Mouse (Mus musculus): Measurements from ENCODE around the gene Gm11563. TPM values are rescaled to one million over a fixed set of nuclear protein-coding genes. Genes with fewer than 3 reads are reported as not detected.
"Not testable (repeated sequence)": the region's sequence is repeated elsewhere in the genome, so short reads cannot be mapped to it uniquely, and the experiment has no call there.

The Gm11563 gene
- total RNA-seq (2022), result not detected

DNA sequence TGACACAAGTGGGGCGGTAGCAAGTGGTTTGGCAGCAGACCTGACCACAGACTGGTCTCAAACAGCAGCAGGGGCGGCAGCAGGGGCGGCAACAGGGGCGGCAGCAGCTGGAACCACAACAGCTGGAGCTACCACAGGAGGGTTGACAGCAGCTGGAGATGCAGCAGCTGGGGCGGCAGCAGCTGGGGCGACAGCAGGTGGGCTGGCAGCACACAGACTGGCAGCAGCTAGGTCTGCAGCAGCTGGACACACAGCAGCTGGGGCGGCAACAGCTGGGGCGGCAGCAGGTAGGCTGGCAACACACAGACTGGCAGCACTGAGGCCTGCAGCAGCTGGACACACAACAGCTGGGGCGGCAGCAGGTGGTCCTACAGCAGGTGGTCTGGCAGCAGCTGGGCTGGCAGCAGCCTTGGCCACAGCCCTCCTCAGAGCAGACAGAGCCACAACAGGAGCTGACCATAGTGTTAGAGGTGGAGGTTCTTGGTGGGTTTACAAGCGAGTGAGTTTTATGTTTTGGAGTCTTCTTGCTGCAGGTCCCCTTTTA, at the start of gene Gm11563:
Gene Gm11563 (minus strand): TSS at position 494 of the 544 bp plus-strand sequence.
- DNase-seq (ENCODE audit: low spot score in 2 of 2), result not testable (repeated sequence)

DNA sequence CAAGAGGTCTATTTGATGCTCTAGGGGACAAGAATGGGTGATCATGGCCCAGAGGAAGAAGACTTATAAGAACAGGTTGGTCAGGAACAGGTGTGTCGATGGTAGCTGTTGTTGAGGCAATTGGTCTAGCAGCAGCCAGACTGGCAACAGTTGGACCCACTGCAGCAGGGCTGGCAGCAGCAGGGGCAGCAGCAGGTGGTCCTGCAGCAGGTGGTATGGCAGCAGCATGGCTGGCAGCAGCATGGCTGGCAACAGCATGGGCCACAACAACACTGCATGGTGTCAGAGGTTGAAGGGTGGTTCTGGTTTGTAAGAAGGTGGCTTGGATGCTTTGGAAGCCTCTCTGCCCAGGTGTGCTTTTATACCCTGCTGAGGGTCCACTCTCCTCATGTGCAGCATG, 31.7 kb upstream of the Gm11563 start, which contains the start of gene Gm14190:
Gene Gm14190 (minus strand): TSS at position 278 of the 400 bp plus-strand sequence.
- DNase-seq (ENCODE audit: low spot score in 2 of 2), result no peak

DNA sequence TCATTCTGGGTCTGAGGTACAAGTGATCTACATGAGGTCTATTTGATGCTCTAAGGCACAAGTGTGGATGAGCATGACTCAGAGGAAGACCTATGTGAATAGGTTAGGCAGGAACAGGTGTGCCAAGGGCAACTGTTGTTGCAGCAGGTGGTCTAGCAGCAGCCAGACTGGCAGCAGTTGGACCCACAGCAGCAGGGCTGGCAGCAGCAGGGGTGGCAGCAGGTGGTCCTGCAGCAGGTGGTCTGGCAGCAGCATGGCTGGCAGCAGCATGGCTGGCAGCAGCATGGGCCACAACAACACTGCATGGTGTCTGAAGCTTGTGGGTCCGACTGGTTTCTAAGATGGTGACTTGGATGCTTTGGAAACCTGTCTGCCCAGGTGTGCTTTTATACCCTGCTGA, 26.5 kb upstream of the Gm11563 start:
- not testable (repeated sequence) for DNase-seq (ENCODE audit: low spot score in 2 of 2)

DNA sequence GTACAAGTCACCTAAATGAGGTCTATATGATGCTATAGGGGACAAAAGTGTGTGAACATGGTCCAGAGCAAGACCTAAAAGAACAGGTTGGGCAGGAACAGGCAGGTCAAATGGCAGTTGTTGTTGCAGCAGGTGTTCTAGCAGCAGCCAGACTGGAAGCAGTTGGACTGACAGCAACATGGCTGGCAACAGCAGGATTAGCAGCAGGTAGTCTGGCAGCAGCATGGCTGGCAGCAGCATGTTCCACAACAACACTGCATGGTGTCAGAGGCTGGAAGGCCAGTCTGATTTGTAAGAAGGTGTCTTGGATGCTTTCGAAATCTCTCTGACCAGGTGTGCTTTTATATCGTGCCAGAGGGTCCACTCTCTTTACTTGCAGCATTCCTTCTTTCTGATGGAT, 24.7 kb upstream of the Gm11563 start:
- no peak for DNase-seq (ENCODE audit: low spot score in 2 of 2)

DNA sequence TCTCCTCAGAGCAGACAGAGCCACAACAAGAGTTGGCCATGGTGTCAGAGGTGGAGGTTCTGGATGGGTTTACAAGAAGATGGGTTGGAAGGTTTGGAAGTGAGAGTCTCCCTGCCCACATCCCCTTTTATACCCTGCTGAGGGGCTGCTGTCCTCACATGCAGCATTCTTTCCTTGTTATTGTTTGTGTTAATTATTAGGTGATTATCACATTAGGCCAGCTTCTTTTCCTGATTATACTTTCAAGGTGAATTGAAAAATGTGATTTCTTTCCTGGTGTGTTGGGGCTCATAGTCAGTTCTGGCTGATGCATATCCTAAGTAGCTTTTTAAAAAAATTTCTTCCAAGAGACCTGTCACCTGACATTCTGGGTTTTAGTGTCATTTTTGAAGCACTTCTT, 7.1 kb upstream of the Gm11563 start, which contains the start of gene Krtap4-6:
Gene Krtap4-6 (minus strand): TSS at position 101 of the 400 bp plus-strand sequence.
- no peak for DNase-seq (ENCODE audit: low spot score in 2 of 2)

DNA sequence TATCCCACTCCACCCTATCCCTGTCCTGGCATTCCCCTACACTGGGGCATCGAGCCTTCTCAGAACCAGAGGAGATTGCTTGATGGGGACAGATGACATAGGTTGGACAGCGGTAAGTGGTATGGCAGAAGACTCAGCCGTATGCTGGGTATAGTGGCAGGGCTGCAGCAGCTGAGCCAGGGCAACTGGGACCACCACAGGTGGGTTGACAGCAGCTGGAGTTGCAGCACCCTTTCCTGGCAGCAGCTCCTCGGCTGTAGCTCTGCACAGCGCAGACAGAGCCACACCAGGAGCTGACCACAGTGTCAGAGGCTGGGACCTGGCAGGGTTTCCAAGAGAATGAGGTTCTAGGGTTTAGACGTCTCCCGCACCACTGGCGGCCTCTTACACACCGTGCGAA, 4.0 kb upstream of the Gm11563 start:
- DNase-seq (ENCODE audit: low spot score in 2 of 2), result no peak

DNA sequence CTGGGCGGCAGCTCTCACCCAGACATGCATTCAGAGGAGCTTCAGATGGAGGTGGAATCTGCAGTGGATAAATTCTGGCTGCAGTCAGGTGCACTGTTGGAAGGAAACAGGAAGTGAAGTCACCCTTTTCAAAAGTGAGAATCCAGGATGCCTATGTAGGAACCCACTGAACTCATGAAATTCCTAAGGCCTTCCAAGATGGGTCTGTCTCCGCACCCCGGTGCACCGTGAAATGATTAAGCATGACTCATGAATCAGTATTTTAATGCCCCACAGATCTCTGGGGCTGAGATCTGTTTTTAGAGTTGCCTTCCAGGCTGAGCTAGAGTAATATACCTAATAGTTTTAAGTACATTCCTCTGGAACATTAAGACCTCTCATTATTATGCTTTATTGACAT, 496 bp upstream of the Gm11563 start:
- no peak for DNase-seq (ENCODE audit: low spot score in 2 of 2)

DNA sequence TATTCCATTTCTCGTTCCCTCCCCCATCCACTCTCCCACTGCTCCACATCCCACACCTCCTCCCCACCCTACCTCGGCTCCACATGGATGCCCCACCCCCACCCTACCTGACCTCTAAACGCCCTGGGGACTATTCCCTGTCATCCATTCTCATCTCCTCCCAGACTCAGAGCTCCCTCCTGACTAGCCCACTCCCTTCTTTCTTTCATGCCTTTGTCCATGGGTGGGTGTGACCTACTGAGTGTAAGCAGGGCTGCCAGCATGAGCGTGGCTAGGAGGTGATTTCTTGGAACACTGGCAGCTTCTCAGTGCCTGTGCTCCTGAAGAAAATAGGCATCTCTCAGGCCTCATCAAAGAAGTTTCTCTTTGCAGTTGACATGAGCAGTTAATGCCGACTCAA, 1.7 kb downstream of the Gm11563 start:
- no peak for DNase-seq (ENCODE audit: low spot score in 2 of 2)

DNA sequence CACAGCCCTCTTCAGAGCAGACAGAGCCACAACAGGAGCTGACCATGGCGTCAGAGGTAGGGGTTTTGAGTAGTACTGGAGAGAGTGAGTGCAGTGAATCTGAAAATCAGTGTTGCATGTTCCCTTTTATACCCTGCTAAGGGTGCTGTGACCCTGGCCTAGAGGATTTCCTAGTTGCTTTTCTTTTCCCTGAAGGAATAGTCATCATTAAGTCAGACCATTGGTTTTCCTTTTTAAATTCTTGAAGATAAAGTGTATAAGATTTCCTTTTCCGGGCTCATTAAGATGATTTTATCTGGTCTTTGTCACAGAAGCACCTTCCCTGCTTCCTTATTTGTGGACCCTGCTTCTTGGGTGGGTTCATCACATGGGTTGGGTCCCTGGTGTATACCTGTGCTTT, 8.6 kb downstream of the Gm11563 start, which contains the start of gene Gm11555:
Gene Gm11555 (minus strand): TSS at position 101 of the 400 bp plus-strand sequence.
- DNase-seq (ENCODE audit: low spot score in 2 of 2), result no peak

DNA sequence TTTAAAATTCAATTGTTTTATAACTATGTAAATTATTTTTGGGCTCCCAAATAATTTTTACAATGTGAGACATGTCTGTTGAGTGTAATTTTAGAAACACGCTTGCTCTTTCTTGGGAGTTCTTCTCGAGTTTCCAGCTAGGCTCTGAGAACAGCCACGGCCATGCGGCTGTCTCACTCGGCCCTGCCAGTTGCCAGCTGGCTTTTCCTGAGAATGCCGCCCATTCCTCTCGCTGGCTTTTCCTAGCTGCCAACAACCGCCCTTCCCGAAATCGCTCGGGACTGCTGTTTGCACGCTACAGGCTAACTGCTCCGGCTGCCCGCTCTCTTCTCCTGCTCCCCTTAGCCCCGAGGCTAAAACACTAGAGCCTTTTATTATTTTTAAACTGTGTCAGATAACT, 12.3 kb downstream of the Gm11563 start:
- no peak for DNase-seq (ENCODE audit: low spot score in 2 of 2)

DNA sequence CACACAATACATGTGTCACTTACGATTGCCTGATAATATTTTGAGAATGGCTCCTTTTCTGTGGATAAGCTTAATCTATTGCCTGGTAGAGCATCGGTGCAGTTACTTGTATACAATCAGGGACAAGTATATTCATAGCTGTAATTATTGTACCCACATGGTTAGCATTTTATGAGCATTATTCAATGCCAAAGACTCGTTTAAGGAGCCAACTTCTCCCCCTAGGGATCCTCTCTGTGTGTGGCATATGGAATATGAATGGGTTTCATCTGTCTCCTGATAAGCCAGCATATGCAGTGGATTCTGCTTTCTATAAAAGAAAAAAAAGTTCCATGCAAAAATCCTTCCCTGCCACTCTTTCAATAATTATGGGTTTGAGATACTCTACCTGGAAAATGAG, 14.4 kb downstream of the Gm11563 start:
- no peak for DNase-seq (ENCODE audit: low spot score in 2 of 2)

DNA sequence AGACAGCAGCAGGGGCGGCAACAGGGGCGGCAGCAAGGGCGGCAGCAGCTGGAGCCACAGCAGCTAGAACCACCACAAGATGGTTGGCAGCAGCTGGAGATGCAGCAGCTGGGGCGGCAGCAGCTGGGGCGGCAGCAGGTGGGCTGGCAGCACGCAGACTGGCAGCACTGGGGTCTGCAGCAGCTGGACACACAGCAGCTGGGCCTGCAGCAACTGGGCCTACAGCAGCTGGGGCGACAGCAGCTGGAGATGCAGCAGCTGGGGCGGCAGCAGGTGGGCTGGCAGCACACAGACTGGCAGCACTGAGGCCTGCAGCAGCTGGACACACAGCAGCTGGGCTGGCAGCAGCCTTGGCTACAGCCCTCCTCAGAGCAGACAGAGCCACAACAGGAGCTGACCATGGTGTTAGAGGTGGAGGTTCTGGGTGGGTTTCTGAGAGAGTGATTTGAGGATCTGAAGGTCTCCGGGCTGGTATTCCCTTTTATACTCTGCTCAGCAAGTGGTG, 15.1 kb downstream of the Gm11563 start, which contains the start of gene Krtap4-7:
Gene Krtap4-7 (minus strand): TSS at position 455 of the 505 bp plus-strand sequence.
- not testable (repeated sequence) for DNase-seq (ENCODE audit: low spot score in 2 of 2)

DNA sequence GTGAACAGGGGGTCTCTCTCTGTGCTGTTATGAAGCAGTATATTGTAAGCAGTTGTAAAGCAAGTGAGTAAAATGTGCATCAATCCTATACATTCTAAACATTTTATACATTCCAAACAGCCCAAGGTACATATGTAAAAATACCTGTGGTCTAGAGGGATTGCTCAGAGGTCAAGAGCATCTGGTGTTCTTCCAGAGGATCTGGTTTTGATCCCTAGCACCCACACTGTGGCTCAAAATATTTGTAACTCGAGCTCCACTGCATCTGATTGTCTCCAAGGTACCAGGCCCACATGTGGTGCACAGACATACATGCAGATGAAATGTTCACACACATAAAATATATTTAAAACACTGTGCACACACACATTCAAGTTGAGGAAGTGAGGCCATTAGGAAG, 17.8 kb downstream of the Gm11563 start:
- DNase-seq (ENCODE audit: low spot score in 2 of 2), result no peak

DNA sequence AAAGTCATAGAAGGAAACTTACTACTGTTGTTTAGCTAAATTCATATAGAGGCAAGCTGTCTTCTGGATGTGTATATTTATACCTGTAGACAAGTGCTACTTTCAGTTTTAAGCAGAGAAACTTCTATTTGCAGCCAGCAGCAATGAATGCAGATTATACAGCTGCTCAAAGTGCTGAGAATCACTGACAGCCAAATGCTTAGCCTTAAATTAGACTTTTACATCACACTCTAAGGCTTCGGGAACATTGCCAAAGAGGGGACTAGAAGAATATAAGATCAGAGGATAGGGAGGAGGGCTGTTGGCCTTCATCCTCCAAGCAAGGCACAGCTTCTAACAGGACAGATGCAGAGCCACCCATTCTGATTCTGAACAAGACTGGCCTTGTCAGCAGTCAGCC, 21.7 kb downstream of the Gm11563 start:
- DNase-seq (ENCODE audit: low spot score in 2 of 2), result no peak

DNA sequence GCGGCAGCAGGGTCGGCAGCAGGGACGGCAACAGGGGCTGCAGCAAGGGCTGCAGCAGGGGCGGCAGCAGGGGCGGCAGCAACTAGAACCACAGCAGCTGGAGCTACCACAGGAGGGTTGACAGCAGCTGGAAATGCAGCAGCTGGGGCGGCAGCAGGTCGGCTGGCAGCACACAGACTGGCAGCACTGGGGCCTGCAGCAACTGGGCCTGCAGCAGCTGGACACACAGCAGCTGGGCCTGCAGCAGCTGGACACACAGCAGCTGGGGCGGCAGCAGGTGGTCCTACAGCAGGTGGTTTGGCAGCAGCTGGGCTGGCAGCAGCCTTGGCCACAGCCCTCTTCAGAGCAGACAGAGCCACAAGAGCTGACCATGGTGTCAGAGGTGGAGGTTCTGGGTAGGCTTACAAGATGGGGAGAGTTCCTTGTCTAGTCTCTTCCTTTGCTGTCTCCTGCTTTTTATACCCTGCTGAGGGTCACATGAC, 24.1 kb downstream of the Gm11563 start, which contains the start of gene Krtap4-2:
Gene Krtap4-2 (minus strand): TSS at position 432 of the 482 bp plus-strand sequence.
- DNase-seq (ENCODE audit: low spot score in 2 of 2), result no peak

DNA sequence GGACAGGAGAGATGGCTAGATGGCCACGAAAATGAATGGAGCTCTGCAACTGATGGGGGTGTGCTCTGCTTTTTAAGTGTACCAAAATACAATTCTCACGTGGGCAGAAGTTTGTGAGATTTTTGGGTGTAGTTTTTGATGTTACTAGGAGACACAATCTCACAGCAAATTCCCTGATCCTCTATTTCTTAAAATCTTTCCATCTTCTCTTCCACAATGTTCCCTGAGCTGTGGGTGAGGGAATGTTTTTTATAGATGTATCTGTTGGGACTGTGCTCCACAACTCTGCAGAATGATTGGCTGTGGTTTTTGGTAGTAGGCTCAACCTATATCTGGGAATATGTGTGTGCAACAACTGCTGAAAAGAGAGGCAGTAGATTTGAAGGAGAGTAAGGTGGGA, 25.5 kb downstream of the Gm11563 start:
- DNase-seq (ENCODE audit: low spot score in 2 of 2), result no peak

DNA sequence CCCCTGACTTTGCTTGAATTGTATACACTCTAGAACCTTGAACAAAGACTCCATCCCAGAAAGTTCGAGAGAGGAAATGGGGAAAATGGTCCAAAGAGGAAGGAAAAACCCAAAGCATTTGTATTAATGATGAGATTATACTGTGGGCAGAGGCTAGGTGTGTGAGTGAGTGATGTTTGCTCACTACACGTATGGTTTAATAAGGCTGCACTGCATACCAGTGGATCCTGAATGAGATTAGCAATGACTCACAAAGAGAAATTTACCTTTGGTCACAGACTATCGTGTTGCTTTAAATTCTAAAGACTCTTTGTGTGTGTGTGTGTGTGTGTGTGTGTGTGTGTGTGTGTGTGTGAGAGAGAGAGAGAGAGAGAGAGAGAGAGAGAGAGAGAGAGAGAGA, 27.9 kb downstream of the Gm11563 start:
- DNase-seq (ENCODE audit: low spot score in 2 of 2), result no peak

DNA sequence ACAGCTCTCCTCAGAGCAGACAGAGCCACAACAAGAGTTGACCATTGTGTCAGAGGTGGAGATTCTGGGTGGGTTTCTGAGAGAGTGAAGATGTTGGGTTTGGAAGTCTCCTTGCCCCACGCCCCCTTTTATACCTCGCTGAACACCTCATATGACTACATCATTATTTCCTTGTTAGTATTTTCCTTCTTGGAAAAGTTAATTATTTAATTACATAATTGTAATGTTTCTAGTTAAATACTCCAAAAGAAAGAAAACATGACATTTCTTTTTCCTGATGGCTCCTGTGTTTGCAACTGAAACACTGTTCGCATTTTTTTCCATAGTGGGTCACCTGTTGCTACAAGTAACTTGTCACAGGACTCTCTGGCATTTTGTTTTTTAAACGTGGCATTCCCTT, 30.6 kb downstream of the Gm11563 start, which contains the start of gene Krtap4-1:
Gene Krtap4-1 (minus strand): TSS at position 101 of the 400 bp plus-strand sequence.
- DNase-seq (ENCODE audit: low spot score in 2 of 2), result no peak

DNA sequence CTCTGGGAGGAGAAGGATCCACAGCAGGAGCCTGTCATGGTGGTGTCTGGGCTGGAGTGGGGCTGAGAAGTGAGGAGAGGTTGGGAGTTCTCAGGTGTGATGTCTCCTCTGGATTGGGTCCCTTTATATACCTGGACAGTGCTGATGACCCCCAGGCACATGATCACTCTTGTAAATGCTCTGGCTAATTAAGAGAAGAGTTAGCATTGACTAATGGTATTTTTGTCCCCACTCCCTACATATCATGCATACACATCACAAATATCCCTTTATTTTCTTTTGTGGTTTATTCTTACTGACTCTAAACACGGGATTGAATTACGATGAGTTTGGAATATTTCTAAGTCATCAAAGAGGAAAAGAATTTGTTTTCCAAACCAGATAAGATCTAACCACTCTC, 38.4 kb downstream of the Gm11563 start, which contains the start of gene Gm11562:
Gene Gm11562 (minus strand): TSS at position 101 of the 400 bp plus-strand sequence.
- no peak for DNase-seq (ENCODE audit: low spot score in 2 of 2)

DNA sequence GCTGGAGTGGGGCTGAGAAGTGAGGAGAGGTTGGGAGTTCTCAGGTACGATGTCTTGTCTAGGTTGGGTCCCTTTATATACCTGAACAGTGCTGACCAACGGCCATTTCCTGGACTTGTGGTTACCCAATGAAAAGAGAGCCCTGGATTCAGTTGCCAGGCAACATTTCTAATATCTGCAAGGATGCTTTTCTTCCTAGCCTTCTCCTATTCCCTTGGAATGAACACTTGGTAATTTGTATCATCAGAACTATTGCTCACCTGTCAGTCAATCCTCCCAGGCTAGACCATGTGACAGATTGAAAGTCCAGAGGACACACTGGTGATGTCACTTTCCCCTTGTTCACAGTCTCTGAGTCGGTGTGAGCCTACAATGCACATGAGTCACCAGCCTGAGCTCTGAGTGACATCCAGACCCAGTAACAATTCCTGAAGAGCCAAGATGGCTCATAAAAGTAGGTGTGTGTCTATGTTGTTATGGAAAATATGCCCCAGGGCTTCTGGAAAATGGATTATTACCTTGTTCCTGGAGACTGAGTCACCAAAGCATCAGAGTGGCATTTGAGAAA, 43.9 kb downstream of the Gm11563 start, which contains the start of gene Krtap2-4:
Gene Krtap2-4 (minus strand): TSS at position 51 of the 568 bp plus-strand sequence.
- no peak for DNase-seq (ENCODE audit: low spot score in 2 of 2)

DNA sequence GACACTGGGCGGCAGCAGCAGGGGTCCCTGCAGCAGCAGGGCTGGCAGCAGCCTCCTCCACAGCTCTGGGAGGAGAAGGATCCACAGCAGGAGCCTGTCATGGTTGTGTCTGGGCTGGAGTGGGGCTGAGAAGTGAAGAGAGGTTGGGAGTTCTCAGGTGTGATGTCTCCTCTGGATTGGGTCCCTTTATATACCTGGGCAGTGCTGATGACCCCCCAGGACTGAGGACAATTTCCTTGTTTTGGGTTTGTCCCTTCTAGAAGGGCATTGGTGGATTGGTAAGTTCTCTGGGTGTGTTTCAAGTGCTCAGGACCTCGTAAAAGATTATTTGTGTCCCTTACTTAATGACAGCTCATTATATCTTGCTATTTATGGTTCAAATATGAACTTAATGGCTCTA, 48.7 kb downstream of the Gm11563 start, which contains the start of gene Gm11937:
Gene Gm11937 (minus strand): TSS at position 101 of the 400 bp plus-strand sequence.
- not testable (repeated sequence) for DNase-seq (ENCODE audit: low spot score in 2 of 2)

DNA sequence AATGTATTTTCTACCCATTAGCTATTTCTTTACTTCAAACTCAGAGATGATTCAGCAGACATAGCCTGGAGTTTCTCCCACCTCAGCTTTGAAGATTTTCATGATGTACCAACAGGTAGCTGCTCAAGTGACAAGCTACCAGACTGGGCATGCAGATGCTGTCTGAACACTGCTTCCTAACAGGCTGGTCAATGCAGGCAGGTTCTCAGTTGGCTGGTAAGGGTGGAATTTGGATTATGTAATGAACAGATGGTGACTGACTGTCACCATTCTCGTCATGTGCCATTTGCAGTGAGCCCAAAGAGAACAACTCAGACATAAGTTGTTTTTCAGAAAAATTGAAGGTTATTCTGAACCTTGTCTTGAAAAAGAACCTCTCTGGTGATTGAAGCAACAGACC, 49.6 kb downstream of the Gm11563 start:
- DNase-seq (ENCODE audit: low spot score in 2 of 2), result no peak

Measured in gastrocnemius, adult 8-10 months (tissue).